Mouse (Mus musculus): ENCODE data around the gene Mylk. TPM values are rescaled to one million over a fixed set of nuclear protein-coding genes. Genes with fewer than 3 reads are reported as not detected.

Mylk gene
- total RNA-seq, 1 experiment, result 0.27 TPM

DNA sequence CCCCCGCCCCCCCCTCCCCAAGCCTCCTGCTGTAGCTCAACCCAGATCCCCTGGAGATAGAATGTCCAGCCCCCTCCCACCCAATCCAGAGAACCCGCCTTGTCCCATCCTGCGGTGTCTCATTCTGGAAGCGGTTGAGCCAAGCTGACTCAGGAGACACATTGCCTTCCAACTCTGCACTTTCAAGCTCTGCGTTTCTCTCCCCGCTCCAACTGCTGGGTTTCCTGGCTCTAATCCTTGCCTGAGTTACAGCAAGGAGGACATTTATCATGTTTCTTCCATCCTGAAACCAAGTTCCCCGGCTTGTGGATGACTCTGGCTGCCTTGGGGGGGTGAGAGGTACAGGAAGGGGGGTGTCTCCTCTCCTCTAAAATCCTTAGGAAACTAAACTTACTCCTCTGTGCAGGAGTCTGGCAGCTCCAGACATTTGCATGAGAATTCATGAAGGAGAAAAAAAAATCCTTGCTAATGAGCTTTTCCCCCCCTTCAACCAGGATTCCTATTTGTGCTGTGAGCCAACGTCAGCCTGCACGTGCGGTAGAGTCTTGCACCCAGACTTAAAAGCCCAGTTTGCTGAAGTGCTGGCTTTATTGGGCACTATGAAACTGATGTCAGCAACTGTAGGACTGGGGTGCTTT, 256.0 kb downstream of the Mylk start:
- Histone ChIP-seq H3K9ac (ENCODE audit: insufficient read depth, low read depth, low read length, poor library complexity, severe bottlenecking) (peak overlapping the region; percentile 47; the same call in 1 of the 2 replicates), H3K27ac (ENCODE audit: insufficient read depth, low read depth, low read length, poor library complexity, severe bottlenecking) (peak overlapping the region; percentile 70; the same call in 1 of the 2 replicates), H3K4me1 (ENCODE audit: control insufficient read depth in 2 of 2, insufficient read depth in 2 of 2, low read length in 2 of 2, poor library complexity in 1 of 2) (peaks cover 11 to 13% of the 10 kb centered on the region in 2 experiments), H3K9me3 (ENCODE audit: control insufficient read depth, insufficient read depth, low read depth, low read length) (no peaks in the 10 kb centered on the region), H3K4me3 (ENCODE audit: insufficient read depth in 1 of 2, low read depth in 1 of 2, low read length in 2 of 2, poor library complexity in 1 of 2, severe bottlenecking in 1 of 2) (peak overlapping the region; percentile 4 to 43), H3K36me3 (ENCODE audit: control insufficient read depth, insufficient read depth, low read length, poor library complexity, severe bottlenecking) (no peaks in the 10 kb centered on the region)
- in situ Hi-C loops (cut with MboI; ENCODE audit: low sequenced_read_pairs in 2 of 2, unreplicated experiment in 2 of 2), result no loop called here
- TF ChIP-seq HCFC1 (IDR thresholded peaks at IDR 0.05; ENCODE audit: borderline replicate concordance, insufficient read depth, low read length), result no peak
- TF ChIP-seq ZNF384 (IDR thresholded peaks at IDR 0.05; ENCODE audit: low read depth, low read length), result peak; percentile 87
- TF ChIP-seq CHD2 (IDR thresholded peaks at IDR 0.05; ENCODE audit: low read depth, low read length), result no peak
- DNase-seq (ENCODE audit: low read depth, low spot score), result no peak

DNA sequence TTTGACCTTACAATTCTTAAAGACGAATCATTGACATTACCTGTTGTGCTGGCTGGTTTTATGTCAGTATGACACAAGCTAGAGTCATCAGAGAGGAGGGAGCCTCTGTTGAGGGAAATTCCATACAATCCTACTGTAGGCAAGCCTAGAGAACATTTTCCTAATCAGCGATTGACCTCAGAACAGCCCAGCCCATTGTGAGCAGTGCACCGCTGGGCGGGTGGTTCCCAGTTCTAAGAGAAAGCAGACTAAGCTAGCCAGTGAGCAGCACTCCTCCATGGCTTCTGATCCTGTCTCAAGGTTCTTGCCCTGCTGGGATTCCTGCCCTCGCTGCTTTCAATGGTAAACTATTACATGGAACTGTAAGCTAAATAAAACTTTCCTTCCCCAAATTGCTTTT, 259.3 kb downstream of the Mylk start:
- in situ Hi-C loops (cut with MboI; ENCODE audit: low sequenced_read_pairs in 2 of 2, unreplicated experiment in 2 of 2), result no loop called here
- Histone ChIP-seq H3K9me3 (ENCODE audit: control insufficient read depth, insufficient read depth, low read depth, low read length) (no peaks in the 10 kb centered on the region), H3K36me3 (ENCODE audit: control insufficient read depth, insufficient read depth, low read length, poor library complexity, severe bottlenecking) (no peaks in the 10 kb centered on the region), H3K4me3 (ENCODE audit: insufficient read depth in 1 of 2, low read depth in 1 of 2, low read length in 2 of 2, poor library complexity in 1 of 2, severe bottlenecking in 1 of 2) (no peak overlapping the region), H3K4me1 (ENCODE audit: control insufficient read depth in 2 of 2, insufficient read depth in 2 of 2, low read length in 2 of 2, poor library complexity in 1 of 2) (peaks cover 11 to 13% of the 10 kb centered on the region in 2 experiments), H3K9ac (ENCODE audit: insufficient read depth, low read depth, low read length, poor library complexity, severe bottlenecking) (no peak overlapping the region), H3K27ac (ENCODE audit: insufficient read depth, low read depth, low read length, poor library complexity, severe bottlenecking) (no peak overlapping the region)
- no peak for DNase-seq (ENCODE audit: low read depth, low spot score)
- TF ChIP-seq HCFC1 (IDR thresholded peaks at IDR 0.05; ENCODE audit: borderline replicate concordance, insufficient read depth, low read length), result no peak
- TF ChIP-seq CHD2 (IDR thresholded peaks at IDR 0.05; ENCODE audit: low read depth, low read length), result no peak
- TF ChIP-seq ZNF384 (IDR thresholded peaks at IDR 0.05; ENCODE audit: low read depth, low read length), result no peak
- TF ChIP-seq ZC3H11A (IDR thresholded peaks at IDR 0.05; ENCODE audit: borderline replicate concordance, low read depth, low read length), result no peak
- no peak for TF ChIP-seq MAFK (IDR thresholded peaks at IDR 0.05; ENCODE audit: insufficient read depth, low read depth, low read length)

DNA sequence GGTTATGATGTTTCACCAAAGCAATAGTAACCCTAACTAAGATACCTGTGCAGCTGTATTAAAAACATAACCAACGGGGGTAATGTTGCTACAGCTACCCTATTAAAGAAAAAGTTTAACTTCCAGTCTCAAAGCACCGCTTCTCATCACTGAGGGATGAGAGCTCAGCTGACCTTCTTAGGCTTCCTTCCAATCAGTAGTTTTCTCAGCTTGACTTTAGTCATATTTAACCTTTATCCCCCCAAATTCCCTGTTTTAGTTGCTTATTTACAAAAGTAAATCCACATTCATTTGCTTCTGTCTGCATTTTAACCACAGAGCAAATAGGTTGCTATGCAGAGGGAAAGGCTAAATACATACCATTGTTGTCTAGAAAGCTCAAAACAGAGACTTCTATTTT, 259.7 kb downstream of the Mylk start:
- H3K4me1 ChIP-seq (ENCODE audit: control insufficient read depth in 2 of 2, insufficient read depth in 2 of 2, low read length in 2 of 2, poor library complexity in 1 of 2), result peaks cover 11 to 13% of the 10 kb centered on the region in 2 experiments
- no peaks in the 10 kb centered on the region for H3K36me3 ChIP-seq (ENCODE audit: control insufficient read depth, insufficient read depth, low read length, poor library complexity, severe bottlenecking)
- H3K27ac ChIP-seq (ENCODE audit: insufficient read depth, low read depth, low read length, poor library complexity, severe bottlenecking), result no peak overlapping the region
- no peak overlapping the region for H3K9ac ChIP-seq (ENCODE audit: insufficient read depth, low read depth, low read length, poor library complexity, severe bottlenecking)
- H3K9me3 ChIP-seq (ENCODE audit: control insufficient read depth, insufficient read depth, low read depth, low read length), result no peaks in the 10 kb centered on the region
- no peak overlapping the region for H3K4me3 ChIP-seq (ENCODE audit: insufficient read depth in 1 of 2, low read depth in 1 of 2, low read length in 2 of 2, poor library complexity in 1 of 2, severe bottlenecking in 1 of 2)
- in situ Hi-C loops (cut with MboI; ENCODE audit: low sequenced_read_pairs in 2 of 2, unreplicated experiment in 2 of 2), result no loop called here
- DNase-seq (ENCODE audit: low read depth, low spot score), result no peak
- TF ChIP-seq MAFK (IDR thresholded peaks at IDR 0.05; ENCODE audit: insufficient read depth, low read depth, low read length) (no peak), ZNF384 (IDR thresholded peaks at IDR 0.05; ENCODE audit: low read depth, low read length) (no peak), CHD2 (IDR thresholded peaks at IDR 0.05; ENCODE audit: low read depth, low read length) (no peak), HCFC1 (IDR thresholded peaks at IDR 0.05; ENCODE audit: borderline replicate concordance, insufficient read depth, low read length) (no peak), ZC3H11A (IDR thresholded peaks at IDR 0.05; ENCODE audit: borderline replicate concordance, low read depth, low read length) (no peak)

DNA sequence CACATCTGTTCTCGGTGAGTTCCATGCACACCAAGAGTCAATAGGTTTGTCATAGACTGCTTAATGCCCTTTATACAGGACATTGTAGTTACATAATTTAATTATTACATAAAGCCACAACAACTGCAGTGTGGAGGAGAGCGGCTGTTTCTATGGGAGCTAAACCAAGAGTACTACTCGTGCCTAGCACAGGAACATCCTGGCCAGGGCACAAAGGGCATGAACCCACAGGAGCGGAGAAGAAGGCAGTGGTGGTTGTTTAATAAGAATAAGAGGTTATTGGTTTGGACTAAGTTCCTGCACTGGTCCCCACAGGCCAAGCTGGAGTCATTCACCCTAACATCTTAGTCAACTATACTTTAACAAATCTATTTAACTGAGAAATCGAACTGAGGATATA, 261.2 kb downstream of the Mylk start:
- Histone ChIP-seq H3K4me3 (ENCODE audit: insufficient read depth in 1 of 2, low read depth in 1 of 2, low read length in 2 of 2, poor library complexity in 1 of 2, severe bottlenecking in 1 of 2) (no peak overlapping the region), H3K9me3 (ENCODE audit: control insufficient read depth, insufficient read depth, low read depth, low read length) (no peaks in the 10 kb centered on the region), H3K27ac (ENCODE audit: insufficient read depth, low read depth, low read length, poor library complexity, severe bottlenecking) (no peak overlapping the region), H3K9ac (ENCODE audit: insufficient read depth, low read depth, low read length, poor library complexity, severe bottlenecking) (no peak overlapping the region), H3K4me1 (ENCODE audit: control insufficient read depth in 2 of 2, insufficient read depth in 2 of 2, low read length in 2 of 2, poor library complexity in 1 of 2) (peaks cover 7 to 13% of the 10 kb centered on the region in 2 experiments), H3K36me3 (ENCODE audit: control insufficient read depth, insufficient read depth, low read length, poor library complexity, severe bottlenecking) (no peaks in the 10 kb centered on the region)
- TF ChIP-seq ZNF384 (IDR thresholded peaks at IDR 0.05; ENCODE audit: low read depth, low read length) (no peak), ZC3H11A (IDR thresholded peaks at IDR 0.05; ENCODE audit: borderline replicate concordance, low read depth, low read length) (no peak), MAFK (IDR thresholded peaks at IDR 0.05; ENCODE audit: insufficient read depth, low read depth, low read length) (no peak)
- in situ Hi-C loops (cut with MboI; ENCODE audit: low sequenced_read_pairs in 2 of 2, unreplicated experiment in 2 of 2), result no loop called here
- DNase-seq (ENCODE audit: low read depth, low spot score), result no peak

DNA sequence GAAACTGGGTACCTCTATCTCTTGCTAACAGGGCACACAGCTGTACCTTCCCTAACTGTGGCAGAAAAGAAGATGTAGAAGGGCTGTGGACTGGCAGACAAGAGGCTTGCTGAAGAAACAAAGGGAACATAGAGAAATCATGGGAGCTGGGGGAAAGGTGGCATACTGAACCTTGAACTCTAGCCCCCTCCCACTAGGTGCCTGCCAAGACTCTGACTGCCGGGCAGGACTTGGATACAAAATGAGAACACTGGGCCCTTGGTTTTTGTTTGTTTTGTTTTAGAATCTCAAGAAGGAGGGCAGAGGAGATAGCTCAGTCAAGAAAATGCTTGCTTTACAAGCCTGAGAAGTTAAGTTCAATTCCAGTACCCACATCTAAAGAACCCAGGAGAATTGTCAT, 262.4 kb downstream of the Mylk start:
- Histone ChIP-seq H3K9me3 (ENCODE audit: control insufficient read depth, insufficient read depth, low read depth, low read length) (no peaks in the 10 kb centered on the region), H3K4me3 (ENCODE audit: insufficient read depth in 1 of 2, low read depth in 1 of 2, low read length in 2 of 2, poor library complexity in 1 of 2, severe bottlenecking in 1 of 2) (no peak overlapping the region), H3K36me3 (ENCODE audit: control insufficient read depth, insufficient read depth, low read length, poor library complexity, severe bottlenecking) (no peaks in the 10 kb centered on the region), H3K4me1 (ENCODE audit: control insufficient read depth in 2 of 2, insufficient read depth in 2 of 2, low read length in 2 of 2, poor library complexity in 1 of 2) (peaks cover 3 to 9% of the 10 kb centered on the region in 2 experiments; a peak in 2 of 4 replicates), H3K27ac (ENCODE audit: insufficient read depth, low read depth, low read length, poor library complexity, severe bottlenecking) (no peak overlapping the region), H3K9ac (ENCODE audit: insufficient read depth, low read depth, low read length, poor library complexity, severe bottlenecking) (no peak overlapping the region)
- in situ Hi-C loops (cut with MboI; ENCODE audit: low sequenced_read_pairs in 2 of 2, unreplicated experiment in 2 of 2), result no loop called here
- TF ChIP-seq CHD2 (IDR thresholded peaks at IDR 0.05; ENCODE audit: low read depth, low read length) (no peak), MAFK (IDR thresholded peaks at IDR 0.05; ENCODE audit: insufficient read depth, low read depth, low read length) (no peak), ZC3H11A (IDR thresholded peaks at IDR 0.05; ENCODE audit: borderline replicate concordance, low read depth, low read length) (no peak), HCFC1 (IDR thresholded peaks at IDR 0.05; ENCODE audit: borderline replicate concordance, insufficient read depth, low read length) (no peak), ZNF384 (IDR thresholded peaks at IDR 0.05; ENCODE audit: low read depth, low read length) (no peak)
- no peak for DNase-seq (ENCODE audit: low read depth, low spot score)
